Mouse (Mus musculus): ENCODE data around the gene Lrrc3c. TPM values are rescaled to one million over a fixed set of nuclear protein-coding genes. Genes with fewer than 3 reads are reported as not detected.

Gene Lrrc3c
- total and polyA plus RNA-seq, 2 experiments from 2014 or later = not detected

GRCm38 (mm10) chr11:98644757-98645156, 46.7 kb downstream of the Lrrc3c start:
- Histone ChIP-seq H3K27ac (no peak overlapping the region), H3K4me3 (ENCODE audit: low read length) (no peak overlapping the region), H3K27me3 (ENCODE audit: insufficient read depth, low read length) (no peaks in the 10 kb centered on the region), H3K9me3 (ENCODE audit: low read length) (no peaks in the 10 kb centered on the region), H3K9ac (replicated peaks; ENCODE audit: low read length) (no peak overlapping the region), H3K4me1 (ENCODE audit: insufficient read depth, low read length) (no peaks in the 10 kb centered on the region), H3K36me3 (ENCODE audit: insufficient read depth, low read length) (no peaks in the 10 kb centered on the region), H3K4me2 (ENCODE audit: low read depth, low read length) (no peak overlapping the region)
- ATAC-seq (no peak), DNase-seq (ENCODE audit: low spot score) (no peak)
- TF ChIP-seq CTCF (IDR thresholded peaks at IDR 0.05; ENCODE audit: low read depth) = no peak
- 78% methylated on average over 3 of the region's 3 CpGs for WGBS

GRCm38 (mm10) chr11:98645946-98646345, 47.9 kb downstream of the Lrrc3c start:
- no peak for TF ChIP-seq CTCF (IDR thresholded peaks at IDR 0.05; ENCODE audit: low read depth)
- DNase-seq (ENCODE audit: low spot score) (no peak), ATAC-seq (no peak)
- no peak overlapping the region for H3K27ac ChIP-seq
- no peak overlapping the region for H3K4me3 ChIP-seq (ENCODE audit: low read length)
- H3K4me1 ChIP-seq (ENCODE audit: insufficient read depth, low read length) = no peaks in the 10 kb centered on the region
- no peak overlapping the region for H3K4me2 ChIP-seq (ENCODE audit: low read depth, low read length)
- H3K9me3 ChIP-seq (ENCODE audit: low read length) = no peaks in the 10 kb centered on the region
- no peaks in the 10 kb centered on the region for H3K36me3 ChIP-seq (ENCODE audit: insufficient read depth, low read length)
- 78% methylated on average over 2 of the region's 2 CpGs for WGBS
- H3K9ac ChIP-seq (replicated peaks; ENCODE audit: low read length) = no peak overlapping the region
- H3K27me3 ChIP-seq (ENCODE audit: insufficient read depth, low read length) = no peaks in the 10 kb centered on the region

- DNase-seq (ENCODE audit: low spot score) (no peak), ATAC-seq (no peak)
- H3K4me2 ChIP-seq (ENCODE audit: low read depth, low read length) = no peak within 1 kb of the TSS
- H3K36me3 ChIP-seq (ENCODE audit: insufficient read depth, low read length) = no peaks in the 10 kb centered on the region
- H3K4me1 ChIP-seq (ENCODE audit: insufficient read depth, low read length) = no peaks in the 10 kb centered on the region
- 74% methylated on average over 2 of the region's 2 CpGs for WGBS
- H3K9ac ChIP-seq (replicated peaks; ENCODE audit: low read length) = no peak within 1 kb of the TSS
- TF ChIP-seq CTCF (IDR thresholded peaks at IDR 0.05; ENCODE audit: low read depth) = no peak
- no peaks in the 10 kb centered on the region for H3K9me3 ChIP-seq (ENCODE audit: low read length)
- H3K27me3 ChIP-seq (ENCODE audit: insufficient read depth, low read length) = no peaks in the 10 kb centered on the region
- H3K4me3 ChIP-seq (ENCODE audit: low read length) = no peak within 1 kb of the TSS
- H3K27ac ChIP-seq = no peak within 1 kb of the TSS
Observed at GRCm38 (mm10) chr11:98646459-98646858, 48.4 kb downstream of the Lrrc3c start, which contains the start of gene Gsdma2. Gsdma2 (plus strand) TSS chr11:98646759.

Other genes with a start within 250 kb of the Lrrc3c start
- 1.3 and 3.5 TPM in 2 replicates for gene Ppp1r1b, start 249.9 kb upstream of the Lrrc3c start, total RNA-seq (2014; rRNA removed)
- 18.0 and 19.1 TPM in 2 replicates for gene Ppp1r1b, start 249.9 kb upstream of the Lrrc3c start, polyA plus RNA-seq (2015; fragmentation: Nextera tagmentation; extraction: Ambion mirVana)
- 44.0 and 52.4 TPM in 2 replicates for gene Stard3, start 239.9 kb upstream of the Lrrc3c start, total RNA-seq (2014; rRNA removed)
- gene Stard3, start 239.9 kb upstream of the Lrrc3c start, polyA plus RNA-seq (2015; fragmentation: Nextera tagmentation; extraction: Ambion mirVana) = 28.4 and 31.9 TPM in 2 replicates
- 0.26 and 4.4 TPM in 2 replicates for gene Tcap, start 214.5 kb upstream of the Lrrc3c start, total RNA-seq (2014; rRNA removed)
- gene Tcap, start 214.5 kb upstream of the Lrrc3c start, polyA plus RNA-seq (2015; fragmentation: Nextera tagmentation; extraction: Ambion mirVana) = not detected in 2 replicates
- gene Pnmt, start 211.8 kb upstream of the Lrrc3c start, total RNA-seq (2014; rRNA removed) = 1.2 and 5.4 TPM in 2 replicates
- 5.4 and 5.5 TPM in 2 replicates for gene Pnmt, start 211.8 kb upstream of the Lrrc3c start, polyA plus RNA-seq (2015; fragmentation: Nextera tagmentation; extraction: Ambion mirVana)
- 10.6 and 12.0 TPM in 2 replicates for gene Pgap3, start 197.8 kb upstream of the Lrrc3c start, total RNA-seq (2014; rRNA removed)
- 7.8 and 9.2 TPM in 2 replicates for gene Pgap3, start 197.8 kb upstream of the Lrrc3c start, polyA plus RNA-seq (2015; fragmentation: Nextera tagmentation; extraction: Ambion mirVana)
- gene Erbb2, start 185.8 kb upstream of the Lrrc3c start, total RNA-seq (2014; rRNA removed) = 8.0 and 11.7 TPM in 2 replicates
- 4.9 and 5.1 TPM in 2 replicates for gene Erbb2, start 185.8 kb upstream of the Lrrc3c start, polyA plus RNA-seq (2015; fragmentation: Nextera tagmentation; extraction: Ambion mirVana)
- gene Mien1, start 159.3 kb upstream of the Lrrc3c start, total RNA-seq (2014; rRNA removed) = 70.0 and 73.9 TPM in 2 replicates
- gene Mien1, start 159.3 kb upstream of the Lrrc3c start, polyA plus RNA-seq (2015; fragmentation: Nextera tagmentation; extraction: Ambion mirVana) = 259 and 264 TPM in 2 replicates
- gene Grb7, start 151.9 kb upstream of the Lrrc3c start, total RNA-seq (2014; rRNA removed) = 1.5 and 2.7 TPM in 2 replicates
- gene Grb7, start 151.9 kb upstream of the Lrrc3c start, polyA plus RNA-seq (2015; fragmentation: Nextera tagmentation; extraction: Ambion mirVana) = 1.7 and 2.0 TPM in 2 replicates
- not detected in 2 replicates for gene Ikzf3, start 52.3 kb upstream of the Lrrc3c start, total RNA-seq (2014; rRNA removed)
- gene Ikzf3, start 52.3 kb upstream of the Lrrc3c start, polyA plus RNA-seq (2015; fragmentation: Nextera tagmentation; extraction: Ambion mirVana) = 0.18 and 0.20 TPM in 2 replicates
- gene Zpbp2, start 47.2 kb upstream of the Lrrc3c start, total RNA-seq (2014; rRNA removed) = not detected in 2 replicates
- gene Zpbp2, start 47.2 kb upstream of the Lrrc3c start, polyA plus RNA-seq (2015; fragmentation: Nextera tagmentation; extraction: Ambion mirVana) = 0.42 and 0.45 TPM in 2 replicates
- 103 and 112 TPM in 2 replicates for gene Ormdl3, start 10.9 kb upstream of the Lrrc3c start, total RNA-seq (2014; rRNA removed)
- gene Ormdl3, start 10.9 kb upstream of the Lrrc3c start, polyA plus RNA-seq (2015; fragmentation: Nextera tagmentation; extraction: Ambion mirVana) = 98.8 and 100 TPM in 2 replicates
- 0.21 TPM in 1 of 2 replicates, not detected in the other for gene Gm12355, start 27.4 kb downstream of the Lrrc3c start, total RNA-seq (2014; rRNA removed)
- gene Gm12355, start 27.4 kb downstream of the Lrrc3c start, polyA plus RNA-seq (2015; fragmentation: Nextera tagmentation; extraction: Ambion mirVana) = 0.25 and 0.33 TPM in 2 replicates
- 0.68 TPM in 1 of 2 replicates, not detected in the other for gene Gsdma3, start 28.1 kb downstream of the Lrrc3c start, total RNA-seq (2014; rRNA removed)
- gene Gsdma3, start 28.1 kb downstream of the Lrrc3c start, polyA plus RNA-seq (2015; fragmentation: Nextera tagmentation; extraction: Ambion mirVana) = not detected in 2 replicates
- gene Gsdma2, start 48.5 kb downstream of the Lrrc3c start, total RNA-seq (2014; rRNA removed) = not detected in 2 replicates
- not detected in 2 replicates for gene Gsdma2, start 48.5 kb downstream of the Lrrc3c start, polyA plus RNA-seq (2015; fragmentation: Nextera tagmentation; extraction: Ambion mirVana)
- not detected in 2 replicates for gene Gsdma, start 66.1 kb downstream of the Lrrc3c start, total RNA-seq (2014; rRNA removed)
- 0.14 and 0.16 TPM in 2 replicates for gene Gsdma, start 66.1 kb downstream of the Lrrc3c start, polyA plus RNA-seq (2015; fragmentation: Nextera tagmentation; extraction: Ambion mirVana)
- 131 and 143 TPM in 2 replicates for gene Psmd3, start 84.3 kb downstream of the Lrrc3c start, total RNA-seq (2014; rRNA removed)
- 185 and 190 TPM in 2 replicates for gene Psmd3, start 84.3 kb downstream of the Lrrc3c start, polyA plus RNA-seq (2015; fragmentation: Nextera tagmentation; extraction: Ambion mirVana)
- not detected in 2 replicates for gene Csf3, start 103.0 kb downstream of the Lrrc3c start, total RNA-seq (2014; rRNA removed)
- gene Csf3, start 103.0 kb downstream of the Lrrc3c start, polyA plus RNA-seq (2015; fragmentation: Nextera tagmentation; extraction: Ambion mirVana) = not detected in 2 replicates
- 63.2 and 88.6 TPM in 2 replicates for gene Med24, start 131.1 kb downstream of the Lrrc3c start, total RNA-seq (2014; rRNA removed)
- 47.1 and 48.3 TPM in 2 replicates for gene Med24, start 131.1 kb downstream of the Lrrc3c start, polyA plus RNA-seq (2015; fragmentation: Nextera tagmentation; extraction: Ambion mirVana)
- 725 and 812 TPM in 2 replicates for gene Thra, start 142.3 kb downstream of the Lrrc3c start, total RNA-seq (2014; rRNA removed)
- gene Thra, start 142.3 kb downstream of the Lrrc3c start, polyA plus RNA-seq (2015; fragmentation: Nextera tagmentation; extraction: Ambion mirVana) = 160 TPM in 2 replicates
- 7.5 and 8.6 TPM in 2 replicates for gene Nr1d1, start 177.0 kb downstream of the Lrrc3c start, total RNA-seq (2014; rRNA removed)
- 10.2 and 13.5 TPM in 2 replicates for gene Nr1d1, start 177.0 kb downstream of the Lrrc3c start, polyA plus RNA-seq (2015; fragmentation: Nextera tagmentation; extraction: Ambion mirVana)
- gene Msl1, start 197.2 kb downstream of the Lrrc3c start, total RNA-seq (2014; rRNA removed) = 77.7 and 94.3 TPM in 2 replicates
- gene Msl1, start 197.2 kb downstream of the Lrrc3c start, polyA plus RNA-seq (2015; fragmentation: Nextera tagmentation; extraction: Ambion mirVana) = 25.0 and 25.4 TPM in 2 replicates
- gene Casc3, start 206.6 kb downstream of the Lrrc3c start, total RNA-seq (2014; rRNA removed) = 24.4 and 74.0 TPM in 2 replicates
- 35.4 and 35.7 TPM in 2 replicates for gene Casc3, start 206.6 kb downstream of the Lrrc3c start, polyA plus RNA-seq (2015; fragmentation: Nextera tagmentation; extraction: Ambion mirVana)
- gene Rapgefl1, start 238.5 kb downstream of the Lrrc3c start, total RNA-seq (2014; rRNA removed) = 29.5 and 44.1 TPM in 2 replicates
- gene Rapgefl1, start 238.5 kb downstream of the Lrrc3c start, polyA plus RNA-seq (2015; fragmentation: Nextera tagmentation; extraction: Ambion mirVana) = 11.0 TPM in 2 replicates